Mouse (Mus musculus) midbrain, embryonic 15.5 days (tissue): ENCODE results near the gene Frmd4b. TPM values are rescaled to one million over a fixed set of nuclear protein-coding genes. Genes with fewer than 3 reads are reported as not detected.

Experiments
- ATAC-seq: fragments of 200-750 bp; cut with Nextera tagmentation; replicated peaks from 2 replicates; pipeline ENCODE4 v1.8.0; 2017; ENCODE audit warnings: moderate TSS enrichment
- H3K27ac ChIP-seq: fragments of 300-500 bp; sonication (generic); 2 replicates; pipeline ENCODE4 v1.5.1; 2015; ENCODE audit warnings: mild to moderate bottlenecking, inconsistent platforms
- H3K27me3 ChIP-seq: fragments of 300-500 bp; sonication (generic); replicated peaks from 2 replicates; pipeline ENCODE4 v1.6.1; 2015; ENCODE audit warnings: inconsistent platforms
- H3K36me3 ChIP-seq: fragments of 300-500 bp; sonication (generic); replicated peaks from 2 replicates; pipeline ENCODE4 v1.6.1; 2015; ENCODE audit warnings: inconsistent platforms
- H3K4me1 ChIP-seq: fragments of 300-500 bp; sonication (generic); 2 replicates; pipeline ENCODE4 v1.6.1; 2015; ENCODE audit warnings: inconsistent platforms
- H3K4me2 ChIP-seq: fragments of 300-500 bp; sonication (generic); 2 replicates; pipeline ENCODE4 v1.6.1; 2015; ENCODE audit warnings: inconsistent platforms, mild to moderate bottlenecking, moderate library complexity
- H3K4me3 ChIP-seq: fragments of 300-500 bp; sonication (generic); 2 replicates; pipeline ENCODE4 v1.5.1; 2015; ENCODE audit warnings: mild to moderate bottlenecking, inconsistent platforms
- H3K9ac ChIP-seq: fragments of 300-500 bp; sonication (generic); 2 replicates; pipeline ENCODE4 v1.6.1; 2015; ENCODE audit warnings: mild to moderate bottlenecking, inconsistent platforms
- H3K9me3 ChIP-seq: fragments of 300-500 bp; sonication (generic); 2 replicates; pipeline ENCODE4 v1.6.1; 2016; ENCODE audit warnings: inconsistent platforms
- WGBS: fragments of 180-500 bp; shearing (Covaris S2); methylation state at CpG from one replicate; pipeline ENCODE4 v1.1.7; 2015; ENCODE audit warnings: mixed read lengths; 5-methylcytosine and 5-hydroxymethylcytosine counted together
- polyA plus RNA-seq: library from polyadenylated mRNA; unstranded; fragments of >200 nt; fragmentation: Nextera tagmentation; extraction: Ambion mirVana; gene quantifications from 2 replicates; pipeline ENCODE4 v1.2.1, GENCODE M21; 2015

The Frmd4b gene
- polyA plus RNA-seq, 1 experiment from 2014 or later, result 19.9 TPM

DNA sequence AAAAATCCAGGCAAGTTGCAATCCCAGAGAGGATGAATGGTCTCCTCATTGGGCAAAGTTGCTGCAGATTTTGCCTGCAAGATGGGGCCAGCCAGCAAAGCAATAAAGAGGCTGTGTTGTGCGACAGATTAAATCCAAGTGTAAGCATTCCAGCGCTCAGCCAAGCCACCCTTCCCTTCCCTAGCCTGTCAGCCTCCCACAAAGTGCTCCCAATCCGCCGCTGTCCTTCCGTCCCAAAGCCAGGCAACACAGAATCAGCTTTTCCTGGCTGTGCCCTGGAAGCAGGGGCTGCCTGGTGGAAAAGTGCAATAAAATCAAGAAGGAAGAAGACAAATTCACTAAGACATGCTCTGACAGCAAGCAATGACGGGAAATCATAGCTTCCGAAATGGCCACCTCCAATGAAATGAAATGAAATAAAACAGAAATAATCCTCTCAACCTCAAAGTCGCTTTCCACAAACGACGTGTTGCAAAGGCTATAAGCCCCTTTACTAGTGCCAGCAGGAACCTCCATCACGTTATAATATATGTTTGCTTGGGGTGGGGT lies 130.5 kb downstream of the Frmd4b start:
- WGBS, result 12% methylated on average over 11 of the region's 11 CpGs
- H3K36me3 ChIP-seq, result no peaks in the 10 kb centered on the region

GRCm38 (mm10) chr6:97485886-97486386 lies 131.4 kb downstream of the Frmd4b start:
- H3K36me3 ChIP-seq, result no peaks in the 10 kb centered on the region
- H3K4me2 ChIP-seq, result no peak overlapping the region
- ATAC-seq, result no peak
- H3K27me3 ChIP-seq, result 0 out of 2 replicates have a peak, but pooled peaks cover 3% of the 10 kb centered on the region
- no peaks in the 10 kb centered on the region for H3K9me3 ChIP-seq
- no peak overlapping the region for H3K9ac ChIP-seq
- H3K4me1 ChIP-seq, result peaks cover 25% of the 10 kb centered on the region
- WGBS, result 72% methylated on average over 11 of the region's 11 CpGs
- no peak overlapping the region for H3K4me3 ChIP-seq
- no peak overlapping the region for H3K27ac ChIP-seq

More for the DNA sequence above, 130.5 kb downstream of the Frmd4b start:
- H3K9ac ChIP-seq, result peak overlapping the region; percentile 54; the same call in 1 of the 2 replicates
- H3K4me1 ChIP-seq, result peaks cover 25% of the 10 kb centered on the region
- peak overlapping the region; percentile 95 for H3K4me2 ChIP-seq
- no peak overlapping the region for H3K27ac ChIP-seq
- 0 out of 2 replicates have a peak, but pooled peaks cover 3% of the 10 kb centered on the region for H3K27me3 ChIP-seq
- no peaks in the 10 kb centered on the region for H3K9me3 ChIP-seq
- no peak for ATAC-seq
- peak overlapping the region; percentile 47 for H3K4me3 ChIP-seq

DNA sequence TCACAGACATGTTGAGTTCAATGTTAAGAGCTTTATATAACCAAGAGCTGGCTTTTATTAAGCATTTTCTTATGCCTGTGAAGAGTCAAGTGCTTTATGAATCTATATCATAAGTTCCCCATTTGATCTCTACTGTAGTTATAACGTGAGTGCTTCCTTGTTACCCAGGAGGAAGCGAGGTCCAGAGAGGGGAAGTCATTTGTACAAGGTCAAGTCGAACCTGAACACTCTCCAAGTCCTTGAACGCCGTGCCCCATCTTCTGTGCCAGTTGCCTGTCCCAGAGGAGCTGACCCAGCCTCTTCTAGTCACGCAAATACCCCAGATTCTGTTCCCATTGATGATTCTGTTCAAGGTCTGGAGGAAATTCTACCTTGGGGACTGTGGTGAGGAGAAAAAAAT lies 135.4 kb downstream of the Frmd4b start:
- peaks cover 4% of the 10 kb centered on the region for H3K4me1 ChIP-seq
- H3K4me2 ChIP-seq, result no peak overlapping the region
- H3K4me3 ChIP-seq, result no peak overlapping the region
- H3K27me3 ChIP-seq, result 0 out of 2 replicates have a peak, but pooled peaks cover 3% of the 10 kb centered on the region
- H3K36me3 ChIP-seq, result no peaks in the 10 kb centered on the region
- no peaks in the 10 kb centered on the region for H3K9me3 ChIP-seq
- H3K27ac ChIP-seq, result no peak overlapping the region
- WGBS, result 90% methylated on average over 6 of the region's 6 CpGs
- H3K9ac ChIP-seq, result no peak overlapping the region
- no peak for ATAC-seq

GRCm38 (mm10) chr6:97478981-97479860 lies 138.1 kb downstream of the Frmd4b start:
- no peaks in the 10 kb centered on the region for H3K9me3 ChIP-seq
- H3K4me2 ChIP-seq, result no peak overlapping the region
- H3K36me3 ChIP-seq, result no peaks in the 10 kb centered on the region
- no peak overlapping the region for H3K4me3 ChIP-seq
- no peaks in the 10 kb centered on the region for H3K4me1 ChIP-seq
- ATAC-seq, result no peak
- WGBS, result 47% methylated on average over 19 of the region's 19 CpGs
- no peak overlapping the region for H3K9ac ChIP-seq
- H3K27me3 ChIP-seq, result no peaks in the 10 kb centered on the region
- H3K27ac ChIP-seq, result no peak overlapping the region

DNA sequence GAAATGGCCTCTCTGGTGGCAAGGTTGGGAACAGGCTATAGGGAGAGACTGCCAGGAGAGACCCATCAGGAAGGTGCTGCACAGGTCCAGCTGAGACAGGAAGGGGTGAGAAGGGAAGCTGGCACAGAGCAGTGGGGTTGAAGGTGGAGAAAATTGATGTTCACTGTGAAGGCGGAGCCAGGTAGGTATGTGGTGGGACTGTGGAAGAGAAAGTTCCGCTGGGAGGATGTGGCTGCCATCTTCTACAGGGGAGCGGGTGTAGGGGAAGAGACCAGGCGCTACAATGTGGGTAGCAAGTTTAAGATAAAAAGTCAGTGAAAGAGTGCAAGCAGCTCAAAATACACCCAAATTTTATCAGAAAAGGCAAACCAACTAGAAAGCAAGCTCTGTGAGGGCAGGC lies 143.7 kb downstream of the Frmd4b start:
- H3K9ac ChIP-seq, result no peak overlapping the region
- no peaks in the 10 kb centered on the region for H3K27me3 ChIP-seq
- H3K4me1 ChIP-seq, result no peaks in the 10 kb centered on the region
- no peaks in the 10 kb centered on the region for H3K36me3 ChIP-seq
- 97% methylated on average over 4 of the region's 4 CpGs for WGBS
- H3K27ac ChIP-seq, result no peak overlapping the region
- H3K4me3 ChIP-seq, result no peak overlapping the region
- H3K4me2 ChIP-seq, result no peak overlapping the region
- no peak for ATAC-seq
- no peaks in the 10 kb centered on the region for H3K9me3 ChIP-seq

GRCm38 (mm10) chr6:97472873-97473550 lies 144.3 kb downstream of the Frmd4b start:
- WGBS, result 88% methylated on average over 4 of the region's 4 CpGs

DNA sequence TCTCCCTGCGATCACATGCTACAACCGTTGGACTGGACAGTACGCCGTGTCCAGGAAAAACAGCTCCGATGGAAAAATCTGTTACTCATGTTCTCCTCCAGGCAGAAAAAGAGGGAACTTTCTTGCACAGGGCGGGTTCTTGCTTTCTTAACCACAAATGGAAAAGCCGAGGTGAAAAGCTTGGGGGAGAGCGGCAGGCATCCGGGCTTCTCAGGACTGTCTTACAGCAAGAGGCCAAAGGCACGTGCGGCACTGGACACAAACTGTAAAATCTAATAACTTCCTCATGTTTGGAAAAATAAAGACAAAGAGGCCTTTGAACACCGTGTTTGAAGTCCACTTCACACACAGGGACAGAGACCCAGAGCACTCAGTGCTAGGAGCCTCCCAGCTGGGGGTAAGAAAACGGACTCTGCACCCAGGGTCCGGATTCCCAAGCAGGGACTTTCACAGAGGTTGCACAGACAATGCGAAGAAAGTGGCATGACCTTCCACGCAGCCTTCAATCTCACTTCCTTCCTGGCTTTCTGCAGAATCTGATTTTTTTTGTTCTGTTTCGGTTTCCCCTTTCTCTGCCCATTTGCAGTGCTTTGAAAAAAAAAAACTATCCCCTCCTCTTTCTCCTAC lies 153.3 kb downstream of the Frmd4b start:
- 71% methylated on average over 17 of the region's 17 CpGs for WGBS
- H3K9ac ChIP-seq, result no peak overlapping the region
- H3K27ac ChIP-seq, result no peak overlapping the region
- no peak for ATAC-seq
- no peaks in the 10 kb centered on the region for H3K36me3 ChIP-seq
- H3K9me3 ChIP-seq, result no peaks in the 10 kb centered on the region
- H3K4me2 ChIP-seq, result no peak overlapping the region
- H3K4me1 ChIP-seq, result 0 out of 2 replicates have a peak, but pooled peaks cover 3% of the 10 kb centered on the region
- no peak overlapping the region for H3K4me3 ChIP-seq
- no peaks in the 10 kb centered on the region for H3K27me3 ChIP-seq

More at GRCm38 (mm10) chr6:97472873-97473550, 144.3 kb downstream of the Frmd4b start:
- Histone ChIP-seq H3K36me3 (no peaks in the 10 kb centered on the region), H3K4me1 (no peaks in the 10 kb centered on the region), H3K9me3 (no peaks in the 10 kb centered on the region), H3K9ac (no peak overlapping the region), H3K27ac (no peak overlapping the region), H3K4me2 (no peak overlapping the region), H3K27me3 (no peaks in the 10 kb centered on the region), H3K4me3 (no peak overlapping the region)
- no peak for ATAC-seq

- peaks cover 15% of the 10 kb centered on the region for H3K4me1 ChIP-seq
- no peak for ATAC-seq
- no peaks in the 10 kb centered on the region for H3K27me3 ChIP-seq
- no peak overlapping the region for H3K9ac ChIP-seq
- H3K4me3 ChIP-seq, result no peak overlapping the region
- no peaks in the 10 kb centered on the region for H3K9me3 ChIP-seq
- H3K27ac ChIP-seq, result no peak overlapping the region
- H3K36me3 ChIP-seq, result no peaks in the 10 kb centered on the region
- no peak overlapping the region for H3K4me2 ChIP-seq
These were observed 154.9 kb downstream of the Frmd4b start for GRCm38 (mm10) chr6:97462421-97462820.

DNA sequence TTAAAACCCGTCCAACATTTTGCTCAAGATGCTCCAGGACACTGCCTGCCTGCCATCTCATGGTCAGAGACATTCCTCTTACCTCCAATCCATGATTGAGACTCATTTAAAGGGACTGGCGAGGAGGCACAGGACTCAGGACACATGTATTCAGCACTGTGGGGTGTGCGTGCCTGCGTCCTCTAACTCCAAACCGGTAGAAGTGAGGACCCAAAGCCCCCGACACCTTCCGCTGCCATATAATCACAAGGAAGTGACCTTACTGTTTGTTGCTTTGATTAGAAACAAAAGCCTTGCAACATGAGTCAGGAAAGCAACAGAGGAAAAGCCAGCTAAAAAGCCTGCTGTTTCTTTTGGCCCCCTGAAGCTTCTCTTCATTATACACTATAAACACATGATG lies 158.2 kb downstream of the Frmd4b start:
- H3K9ac ChIP-seq, result no peak overlapping the region
- peaks cover 15% of the 10 kb centered on the region for H3K4me1 ChIP-seq
- no peak overlapping the region for H3K4me2 ChIP-seq
- ATAC-seq, result no peak
- no peak overlapping the region for H3K4me3 ChIP-seq
- H3K27me3 ChIP-seq, result no peaks in the 10 kb centered on the region
- no peaks in the 10 kb centered on the region for H3K9me3 ChIP-seq
- H3K27ac ChIP-seq, result peak overlapping the region; percentile 14; the same call in 1 of the 2 replicates
- WGBS, result 65% methylated on average over 7 of the region's 7 CpGs
- no peaks in the 10 kb centered on the region for H3K36me3 ChIP-seq

- 15% methylated on average over 9 of the region's 9 CpGs for WGBS
- Histone ChIP-seq H3K4me1 (peaks cover 15% of the 10 kb centered on the region), H3K27ac (peak overlapping the region; percentile 34; the same call in 1 of the 2 replicates), H3K4me3 (no peak overlapping the region; the same call in 1 of the 2 replicates), H3K9me3 (no peaks in the 10 kb centered on the region), H3K36me3 (no peaks in the 10 kb centered on the region), H3K9ac (no peak overlapping the region), H3K27me3 (no peaks in the 10 kb centered on the region), H3K4me2 (peak overlapping the region; percentile 28)
- no peak; the same call in 1 of the 2 replicates for ATAC-seq
These were observed 159.0 kb downstream of the Frmd4b start for GRCm38 (mm10) chr6:97458358-97458757.

DNA sequence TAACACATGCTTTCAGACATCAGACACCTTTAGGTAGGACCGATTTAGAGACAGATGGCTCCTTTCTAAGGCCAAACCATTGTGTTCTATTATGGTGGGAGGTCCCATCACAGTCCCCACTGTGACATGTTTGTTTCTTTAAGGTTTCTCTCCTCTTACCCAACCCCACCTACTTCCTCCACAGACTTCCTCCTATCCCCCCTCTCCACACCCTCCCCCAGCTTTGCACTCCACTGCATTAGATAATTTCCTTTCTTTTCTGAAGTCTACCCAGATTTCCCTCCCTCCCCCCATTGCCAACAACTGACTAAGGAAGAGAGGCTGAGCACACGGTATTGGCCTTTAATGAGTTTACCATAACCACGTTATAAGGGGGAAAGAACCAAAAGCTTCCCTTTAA lies 159.4 kb downstream of the Frmd4b start:
- Histone ChIP-seq H3K4me1 (peaks cover 15% of the 10 kb centered on the region), H3K9me3 (no peaks in the 10 kb centered on the region), H3K4me2 (peak overlapping the region; percentile 28), H3K27ac (peak overlapping the region; percentile 34; the same call in 1 of the 2 replicates), H3K9ac (no peak overlapping the region), H3K36me3 (no peaks in the 10 kb centered on the region), H3K27me3 (no peaks in the 10 kb centered on the region), H3K4me3 (no peak overlapping the region)
- 19% methylated on average over 3 of the region's 3 CpGs for WGBS
- ATAC-seq, result no peak

GRCm38 (mm10) chr6:97457210-97457609 lies 160.1 kb downstream of the Frmd4b start:
- no peak overlapping the region for H3K4me3 ChIP-seq
- ATAC-seq, result no peak
- no peaks in the 10 kb centered on the region for H3K9me3 ChIP-seq
- peaks cover 15% of the 10 kb centered on the region for H3K4me1 ChIP-seq
- WGBS, result 56% methylated on average over 2 of the region's 2 CpGs
- no peaks in the 10 kb centered on the region for H3K36me3 ChIP-seq
- H3K9ac ChIP-seq, result no peak overlapping the region
- no peak overlapping the region for H3K4me2 ChIP-seq
- H3K27me3 ChIP-seq, result no peaks in the 10 kb centered on the region
- H3K27ac ChIP-seq, result no peak overlapping the region
